Mouse (Mus musculus) spleen, adult 2 months (tissue): Measurements from ENCODE around the gene Araf.

Source experiments
- CTCF ChIP-seq: fragments of 200-500 bp; IDR thresholded peaks from 2 replicates; pipeline ENCODE4 v1.5.1; 2011; ENCODE audit warnings: mild to moderate bottlenecking, inconsistent platforms; ENCODE audit not compliant: insufficient read depth, insufficient read length, insufficient replicate concordance; ENCODE audit errors: extremely low read depth
- POLR2A ChIP-seq: fragments of 200-500 bp; IDR thresholded peaks from 2 replicates; pipeline ENCODE4 v1.6.1; 2011; ENCODE audit warnings: low read depth, low read length, inconsistent platforms

DNA sequence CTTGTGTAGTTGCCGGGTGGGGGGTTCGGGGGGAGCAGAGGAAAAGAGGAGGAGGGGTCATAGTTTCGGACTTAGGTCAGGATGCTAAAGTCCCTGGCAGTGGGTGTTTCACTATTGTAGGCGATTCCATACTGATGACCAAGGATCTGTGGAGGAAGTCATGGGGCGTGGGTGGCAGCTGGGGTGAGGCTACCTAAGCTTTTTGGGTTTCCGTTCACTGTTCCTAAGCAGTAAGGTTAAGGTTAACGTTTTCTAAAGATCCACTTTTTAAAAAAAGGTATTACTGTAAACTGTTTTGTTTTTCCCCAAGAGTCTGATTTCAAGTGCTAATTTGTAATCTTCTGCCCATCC is 1.2 kb downstream of the Araf start:
- TF ChIP-seq CTCF (no peak), POLR2A (no peak)
